Mouse (Mus musculus) left cerebral cortex, adult 18-20 months (tissue): ENCODE measurements at regions not wholly inside any gene's neighbourhood (a gene's known extent, or its start where the extent isn't known, plus 50 kb on each side); places are given as distances from the start of the nearest gene placed in this dataset.

ENCODE experiments used
- DNase-seq, 2 experiments: peaks; one replicate each; pipeline ENCODE4 v3.0.0; 2021 to 2022; ENCODE audit warnings: low spot score in 2 of 2, mixed read lengths in 1 of 2

DNA sequence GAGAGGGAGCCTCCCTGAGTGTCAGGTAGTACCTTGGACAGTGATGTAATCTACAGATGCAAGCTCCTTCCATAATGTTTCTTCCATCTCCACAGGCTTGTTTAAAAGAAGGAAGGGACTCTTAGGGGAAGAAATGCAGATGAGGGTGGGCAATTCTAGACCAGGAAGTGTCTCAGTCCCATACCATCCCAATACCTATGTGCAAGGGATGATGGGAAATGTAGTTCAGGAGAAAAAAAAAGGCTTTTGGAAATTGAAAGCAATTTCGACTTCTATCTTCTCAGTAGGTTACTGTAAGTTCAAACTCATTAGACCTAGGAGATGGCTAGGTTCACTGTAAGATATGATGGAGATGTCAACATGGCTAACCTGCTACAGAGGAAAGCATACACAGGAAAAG, 68.3 kb downstream of the Cd83 start:
- DNase-seq = no peak

DNA sequence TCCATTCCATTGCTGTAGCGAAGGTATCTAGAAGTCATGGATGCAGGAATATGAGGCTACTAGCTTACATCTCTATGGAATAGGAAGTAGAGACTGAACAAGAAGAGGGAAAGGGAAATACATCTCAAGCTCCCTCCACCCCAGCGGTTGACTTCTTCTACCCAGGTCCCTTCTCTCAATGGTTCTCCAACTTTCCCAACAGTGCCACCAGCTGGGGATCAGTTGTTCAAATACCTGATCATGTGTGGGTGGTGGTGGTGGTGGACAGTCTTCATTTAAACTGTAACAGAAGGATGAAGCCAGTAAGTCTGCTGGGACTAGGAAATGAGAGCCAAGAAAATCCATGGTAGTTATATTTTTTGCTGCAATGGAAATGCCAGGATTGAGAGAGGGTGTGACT, 70.4 kb downstream of the Cd83 start:
- no peak for DNase-seq

- DNase-seq = no peak
Observed at GRCm38 (mm10) chr13:43860932-43861331, 76.4 kb downstream of the Cd83 start.

GRCm38 (mm10) chr13:43861424-43861823, 76.8 kb downstream of the Cd83 start:
- DNase-seq = no peak

- DNase-seq = no peak
Observed at GRCm38 (mm10) chr13:43862056-43862455, 77.5 kb downstream of the Cd83 start.

DNA sequence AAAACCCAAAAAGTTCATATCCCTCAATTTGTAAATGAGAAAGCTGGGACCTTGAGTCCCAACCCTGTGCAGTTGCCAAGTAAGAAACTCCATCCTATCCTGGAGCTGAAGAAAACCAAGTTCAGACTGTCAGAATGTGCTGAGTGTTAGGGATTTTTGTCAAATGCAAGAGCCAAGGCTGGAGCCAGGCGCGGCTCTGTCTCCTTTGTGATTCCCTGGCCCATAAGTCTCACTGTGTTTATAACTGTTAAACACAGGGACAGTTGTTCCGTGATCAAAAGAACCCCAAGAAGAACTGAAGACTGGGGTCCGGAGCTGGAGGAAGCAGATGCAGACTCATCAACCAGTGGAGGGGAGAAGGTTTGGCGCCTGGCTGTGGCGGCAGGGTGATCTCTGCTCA, 78.0 kb downstream of the Cd83 start:
- no peak for DNase-seq

GRCm38 (mm10) chr13:43863581-43864100, 79.1 kb downstream of the Cd83 start:
- DNase-seq = no peak

- peak; percentile 98 to 100 for DNase-seq
Observed at GRCm38 (mm10) chr13:43864153-43864861, 79.7 kb downstream of the Cd83 start.

DNA sequence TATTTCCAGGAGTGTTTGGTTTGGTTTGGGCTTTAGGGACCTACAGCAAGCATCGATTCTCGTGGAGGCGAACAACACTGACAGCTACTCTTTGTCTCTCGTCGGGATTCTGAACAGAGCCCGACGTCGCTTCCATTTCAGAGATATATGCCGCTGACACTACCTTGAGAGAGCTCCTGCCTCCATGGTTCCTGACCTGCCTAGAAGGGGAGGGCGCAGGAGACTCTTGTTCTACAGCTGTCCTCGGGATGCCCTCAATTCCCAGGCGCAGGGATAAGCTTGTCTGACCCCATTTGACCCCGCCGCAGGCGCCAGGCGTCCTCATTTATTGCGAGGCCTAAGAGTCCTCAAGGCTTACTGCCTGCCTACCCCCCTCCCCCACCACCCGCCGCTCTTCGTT, 80.5 kb downstream of the Cd83 start:
- DNase-seq = no peak

GRCm38 (mm10) chr13:43875895-43876294, 91.3 kb downstream of the Cd83 start:
- DNase-seq = no peak

DNA sequence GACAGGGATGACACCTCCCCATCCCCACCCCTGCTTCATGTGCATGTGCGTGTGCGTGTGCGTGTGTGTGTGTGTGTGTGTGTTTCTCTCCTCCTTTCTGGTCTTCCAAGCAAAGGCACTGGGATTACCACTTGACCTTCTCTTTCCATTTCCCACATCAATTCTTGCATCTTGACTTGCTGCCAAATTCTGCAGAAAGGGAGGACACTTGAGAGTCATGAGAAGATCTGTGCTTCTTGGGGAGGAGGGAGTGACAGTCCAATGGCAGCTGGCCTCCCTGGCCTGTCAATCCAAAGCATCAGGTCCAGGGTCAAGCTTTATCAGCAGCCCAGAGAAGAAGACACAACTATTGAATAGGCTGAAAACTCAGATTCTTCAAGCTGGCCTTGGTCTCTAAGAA, 102.7 kb downstream of the Cd83 start:
- no peak for DNase-seq

DNA sequence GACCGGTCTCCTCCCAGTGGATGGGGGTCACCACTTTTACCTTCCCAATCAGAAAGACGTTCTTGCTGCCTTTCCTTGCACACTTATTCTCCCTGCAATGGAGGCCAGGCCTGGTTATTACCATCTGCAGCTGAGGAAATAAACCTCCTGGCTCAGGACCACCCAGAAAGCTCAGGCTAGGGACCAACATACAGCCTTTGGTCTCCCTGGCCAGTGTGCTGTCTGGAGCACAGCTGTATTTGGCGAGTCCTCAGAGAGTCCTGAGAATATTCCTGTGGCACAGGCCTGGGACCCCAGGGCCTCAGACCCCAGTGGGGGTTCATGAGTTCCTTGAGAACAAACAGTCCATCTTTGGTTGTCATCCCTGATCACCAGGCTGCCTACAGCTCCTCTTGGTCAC, 107.4 kb downstream of the Cd83 start:
- DNase-seq = no peak

DNA sequence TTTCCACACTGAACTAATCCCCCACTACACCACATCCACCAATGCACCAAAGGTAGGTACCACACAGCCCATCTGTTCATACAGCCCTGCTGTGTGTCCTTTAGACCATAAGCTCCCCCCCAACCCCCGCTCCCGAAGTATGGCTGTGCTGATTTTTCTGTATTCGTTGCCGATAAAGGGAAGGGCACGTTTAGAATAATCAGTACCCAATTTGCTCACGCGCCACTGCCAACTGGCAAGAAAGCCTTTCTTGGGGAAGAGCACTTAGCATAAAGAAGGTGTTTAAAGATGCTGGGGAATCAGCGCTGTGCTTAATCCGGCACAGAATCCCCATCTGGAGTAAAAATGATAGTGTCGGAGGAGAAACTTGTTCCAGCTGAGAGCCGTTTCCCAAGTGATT, 111.4 kb downstream of the Cd83 start:
- no peak for DNase-seq

GRCm38 (mm10) chr13:43897046-43897445, 112.5 kb downstream of the Cd83 start:
- no peak for DNase-seq

GRCm38 (mm10) chr13:43898555-43899258, 114.1 kb downstream of the Cd83 start:
- no peak for DNase-seq

DNA sequence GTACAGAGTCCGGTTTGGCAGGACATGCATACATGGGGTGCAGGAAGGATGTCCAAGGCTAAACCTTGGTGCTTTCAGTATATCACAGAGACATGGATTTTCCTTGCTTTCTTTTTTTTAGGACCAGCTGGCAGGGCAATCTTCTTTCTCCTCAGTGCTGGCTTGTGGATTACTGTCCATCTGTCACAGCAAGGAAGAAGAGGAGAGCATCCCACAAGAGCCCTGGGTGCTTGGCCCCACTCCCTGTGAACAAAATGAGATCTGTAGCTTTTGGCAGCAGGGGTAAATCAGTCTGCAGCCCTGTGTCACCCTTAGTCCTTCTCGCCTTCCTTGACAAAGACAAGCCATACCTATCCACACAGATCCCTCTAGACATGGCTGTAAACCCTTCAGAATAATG, 115.5 kb downstream of the Cd83 start:
- no peak for DNase-seq

DNA sequence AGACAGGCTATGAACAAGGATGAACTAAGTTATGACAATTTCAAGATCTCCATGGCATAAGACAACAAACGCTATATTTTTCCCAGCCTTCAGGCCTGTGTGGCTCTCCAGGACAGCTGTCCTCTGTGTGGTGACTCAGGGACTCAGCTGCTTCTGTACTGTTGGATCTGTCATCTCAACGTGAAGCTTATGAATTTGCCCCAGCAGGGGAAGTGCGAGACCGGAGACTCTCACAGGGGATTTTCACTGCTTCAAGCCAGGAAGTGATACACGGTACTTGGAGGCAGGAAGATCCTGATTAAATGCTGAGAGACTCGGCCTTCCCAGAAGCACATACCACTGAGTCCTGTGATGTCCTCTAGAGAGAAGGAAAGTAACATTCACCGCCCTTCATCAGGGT, 116.2 kb downstream of the Cd83 start:
- DNase-seq = no peak

DNA sequence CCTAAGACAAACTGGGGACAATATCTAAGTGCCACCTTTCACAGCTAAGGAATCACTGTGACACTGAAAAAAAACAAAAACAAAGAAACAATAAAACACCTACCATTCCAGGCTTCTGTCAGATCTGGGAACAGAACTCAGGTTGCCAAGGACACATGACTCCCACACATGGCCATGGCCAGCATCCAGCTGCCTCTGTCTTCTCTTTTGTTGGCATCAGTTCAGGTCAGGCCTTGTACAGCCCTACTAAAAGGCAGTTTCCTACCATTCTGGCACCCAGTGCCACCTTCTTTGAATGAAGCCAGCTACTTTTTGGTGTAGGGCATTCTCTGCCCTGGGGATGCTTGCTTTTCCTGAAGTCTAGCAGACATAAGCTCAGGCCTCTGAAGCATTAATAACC, 118.8 kb downstream of the Cd83 start:
- DNase-seq = peak in 1 of 2 experiments; percentile 12

DNA sequence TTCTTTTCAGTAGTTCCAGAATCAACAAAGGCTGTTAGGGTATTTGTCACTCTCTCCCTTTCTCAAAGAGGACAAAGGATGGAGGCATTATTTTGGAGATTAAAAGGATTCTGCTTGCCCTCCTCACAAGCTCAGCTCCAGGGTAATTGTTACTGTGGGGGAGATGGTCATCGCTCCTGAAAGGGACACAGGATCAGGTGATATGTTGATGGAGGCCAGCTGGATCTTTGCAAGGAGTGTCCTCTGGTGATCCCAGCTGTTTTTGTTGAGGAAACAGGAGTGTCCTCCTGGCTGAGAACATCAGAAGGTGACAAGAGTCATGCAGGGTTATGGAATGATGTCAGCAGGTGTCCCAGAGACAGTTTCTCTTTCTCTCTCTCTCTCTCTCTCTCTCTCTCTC, 119.7 kb downstream of the Cd83 start:
- DNase-seq = no peak

DNA sequence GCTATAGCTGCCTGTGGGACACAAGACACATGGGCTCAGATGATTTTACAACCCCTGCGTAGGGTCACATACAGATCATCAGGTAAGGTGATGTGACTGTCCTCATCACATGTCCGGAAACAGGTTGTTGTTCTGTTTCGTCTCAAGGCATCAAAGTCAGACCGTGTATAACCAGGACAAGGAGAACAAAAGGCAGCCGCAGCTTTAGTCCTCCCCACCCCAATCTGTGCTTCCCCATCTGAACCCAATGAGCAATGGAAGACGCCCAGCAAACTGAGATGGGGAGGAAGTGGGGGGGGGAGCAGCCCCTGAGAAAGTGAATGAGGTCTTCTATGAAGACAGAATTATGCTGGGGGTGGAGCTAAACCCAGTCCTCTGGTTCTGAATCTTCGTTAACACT, 121.7 kb downstream of the Cd83 start:
- no peak for DNase-seq

DNA sequence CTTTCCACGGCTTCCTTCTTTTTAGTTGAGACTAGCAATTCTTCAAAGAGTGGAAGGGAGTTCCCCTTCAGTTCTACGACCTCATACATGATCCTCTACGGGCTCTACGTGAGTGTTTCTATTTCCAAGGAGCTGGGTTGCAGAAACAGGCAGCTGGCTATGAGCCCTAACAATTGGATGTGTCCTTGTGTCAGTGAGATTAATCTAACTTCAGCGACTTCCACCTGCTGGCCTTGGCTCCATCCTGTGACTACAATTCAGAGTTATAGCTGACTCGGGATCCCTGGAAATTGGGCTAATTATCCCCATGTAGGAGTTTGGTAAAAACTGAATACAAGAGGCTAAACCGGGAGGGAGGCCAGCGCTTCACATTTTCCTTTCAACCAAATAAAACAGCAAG, 122.8 kb downstream of the Cd83 start:
- DNase-seq = no peak

- no peak for DNase-seq
Observed at GRCm38 (mm10) chr13:43908041-43908644, 123.6 kb downstream of the Cd83 start.
